Mouse (Mus musculus): Measurements from ENCODE around the gene AA986860. TPM values are rescaled to one million over a fixed set of nuclear protein-coding genes. Genes with fewer than 3 reads are reported as not detected.
A peak's percentile ranks its signal among the peaks of the same experiment; 100 is the strongest.

AA986860 gene
- polyA plus RNA-seq, 1 experiment from 2014 or later = 0.56 TPM

- Histone ChIP-seq H3K9me3 (no peaks in the 10 kb centered on the region), H3K4me2 (replicated peaks) (no peak overlapping the region), H3K4me3 (no peak overlapping the region), H3K36me3 (no peaks in the 10 kb centered on the region), H3K27me3 (no peaks in the 10 kb centered on the region), H3K9ac (replicated peaks) (no peak overlapping the region), H3K4me1 (no peaks in the 10 kb centered on the region), H3K27ac (replicated peaks) (no peak overlapping the region)
- 90% methylated on average over 3 of the region's 3 CpGs for WGBS
- no peak for ATAC-seq (ENCODE audit: low FRiP score, low read depth)
These were observed 30.4 kb downstream of the AA986860 start for GRCm38 (mm10) chr1:130762045-130762760.

- Histone ChIP-seq H3K4me2 (replicated peaks) (no peak overlapping the region), H3K9ac (replicated peaks) (no peak overlapping the region), H3K4me1 (no peaks in the 10 kb centered on the region), H3K36me3 (no peaks in the 10 kb centered on the region), H3K9me3 (no peaks in the 10 kb centered on the region), H3K4me3 (no peak overlapping the region), H3K27ac (replicated peaks) (no peak overlapping the region), H3K27me3 (no peaks in the 10 kb centered on the region)
- ATAC-seq (ENCODE audit: low FRiP score, low read depth) = no peak
- 85% methylated on average over 12 of the region's 12 CpGs for WGBS
These were observed 32.3 kb downstream of the AA986860 start for GRCm38 (mm10) chr1:130764027-130764461.

GRCm38 (mm10) chr1:130767066-130767465 lies 35.3 kb downstream of the AA986860 start:
- no peaks in the 10 kb centered on the region for H3K27me3 ChIP-seq
- WGBS = 85% methylated on average over 5 of the region's 5 CpGs
- no peaks in the 10 kb centered on the region for H3K9me3 ChIP-seq
- H3K36me3 ChIP-seq = no peaks in the 10 kb centered on the region
- no peak overlapping the region for H3K9ac ChIP-seq (replicated peaks)
- H3K4me1 ChIP-seq = no peaks in the 10 kb centered on the region
- no peak overlapping the region for H3K4me3 ChIP-seq
- H3K27ac ChIP-seq (replicated peaks) = no peak overlapping the region
- H3K4me2 ChIP-seq (replicated peaks) = no peak overlapping the region
- ATAC-seq (ENCODE audit: low FRiP score, low read depth) = no peak

GRCm38 (mm10) chr1:130769925-130770324 lies 38.1 kb downstream of the AA986860 start:
- Histone ChIP-seq H3K4me3 (no peak overlapping the region), H3K27ac (replicated peaks) (no peak overlapping the region), H3K27me3 (no peaks in the 10 kb centered on the region), H3K4me2 (replicated peaks) (no peak overlapping the region), H3K9me3 (no peaks in the 10 kb centered on the region), H3K36me3 (no peaks in the 10 kb centered on the region), H3K4me1 (no peaks in the 10 kb centered on the region), H3K9ac (replicated peaks) (no peak overlapping the region)
- ATAC-seq (ENCODE audit: low FRiP score, low read depth) = no peak
- WGBS = 85% methylated on average over 2 of the region's 2 CpGs

GRCm38 (mm10) chr1:130770487-130770886 lies 38.7 kb downstream of the AA986860 start:
- no peak overlapping the region for H3K9ac ChIP-seq (replicated peaks)
- 89% methylated on average over 4 of the region's 4 CpGs for WGBS
- H3K4me1 ChIP-seq = no peaks in the 10 kb centered on the region
- no peak overlapping the region for H3K4me3 ChIP-seq
- no peak; the same call in 1 of the 2 replicates for ATAC-seq (ENCODE audit: low FRiP score, low read depth)
- H3K27me3 ChIP-seq = no peaks in the 10 kb centered on the region
- no peaks in the 10 kb centered on the region for H3K36me3 ChIP-seq
- no peak overlapping the region for H3K27ac ChIP-seq (replicated peaks)
- no peaks in the 10 kb centered on the region for H3K9me3 ChIP-seq
- no peak overlapping the region for H3K4me2 ChIP-seq (replicated peaks)

- Histone ChIP-seq H3K4me1 (0 out of 2 replicates have a peak, but pooled peaks cover 4% of the 10 kb centered on the region), H3K9ac (replicated peaks) (no peak overlapping the region), H3K27ac (replicated peaks) (no peak overlapping the region), H3K27me3 (no peaks in the 10 kb centered on the region), H3K36me3 (no peaks in the 10 kb centered on the region), H3K4me2 (replicated peaks) (no peak overlapping the region), H3K4me3 (no peak overlapping the region), H3K9me3 (no peaks in the 10 kb centered on the region)
- ATAC-seq (ENCODE audit: low FRiP score, low read depth) = no peak
- WGBS = 81% methylated on average over 3 of the region's 3 CpGs
These were observed 39.3 kb downstream of the AA986860 start for GRCm38 (mm10) chr1:130770981-130771494.

- Histone ChIP-seq H3K27ac (replicated peaks) (peak overlapping the region; percentile 16; the same call in 1 of the 2 replicates), H3K27me3 (no peaks in the 10 kb centered on the region), H3K9ac (replicated peaks) (no peak overlapping the region), H3K4me2 (replicated peaks) (no peak overlapping the region), H3K4me3 (no peak overlapping the region), H3K9me3 (no peaks in the 10 kb centered on the region), H3K4me1 (0 out of 2 replicates have a peak, but pooled peaks cover 4% of the 10 kb centered on the region), H3K36me3 (no peaks in the 10 kb centered on the region)
- 0 out of 2 replicates have a peak, but pooled peaks have one; percentile 38 for ATAC-seq (ENCODE audit: low FRiP score, low read depth)
- WGBS = 37% methylated on average over 2 of the region's 2 CpGs
These were observed 43.5 kb downstream of the AA986860 start for GRCm38 (mm10) chr1:130775234-130775633.

GRCm38 (mm10) chr1:130775691-130776331 lies 44.0 kb downstream of the AA986860 start:
- Histone ChIP-seq H3K4me3 (no peak overlapping the region), H3K36me3 (no peaks in the 10 kb centered on the region), H3K9me3 (no peaks in the 10 kb centered on the region), H3K4me2 (replicated peaks) (no peak overlapping the region), H3K4me1 (0 out of 2 replicates have a peak, but pooled peaks cover 4% of the 10 kb centered on the region), H3K9ac (replicated peaks) (no peak overlapping the region), H3K27ac (replicated peaks) (no peak overlapping the region), H3K27me3 (no peaks in the 10 kb centered on the region)
- no peak for ATAC-seq (ENCODE audit: low FRiP score, low read depth)
- 77% methylated on average over 7 of the region's 7 CpGs for WGBS

- no peaks in the 10 kb centered on the region for H3K27me3 ChIP-seq
- no peak overlapping the region for H3K4me2 ChIP-seq (replicated peaks)
- no peak overlapping the region for H3K4me3 ChIP-seq
- ATAC-seq (ENCODE audit: low FRiP score, low read depth) = no peak
- no peak overlapping the region for H3K27ac ChIP-seq (replicated peaks)
- 0 out of 2 replicates have a peak, but pooled peaks cover 4% of the 10 kb centered on the region for H3K4me1 ChIP-seq
- WGBS = 83% methylated on average over 1 of the region's 1 CpGs
- no peaks in the 10 kb centered on the region for H3K9me3 ChIP-seq
- no peak overlapping the region for H3K9ac ChIP-seq (replicated peaks)
- H3K36me3 ChIP-seq = no peaks in the 10 kb centered on the region
These were observed 44.9 kb downstream of the AA986860 start for GRCm38 (mm10) chr1:130776645-130777044.

GRCm38 (mm10) chr1:130779867-130780266 lies 48.1 kb downstream of the AA986860 start:
- no peaks in the 10 kb centered on the region for H3K36me3 ChIP-seq
- 0 out of 2 replicates have a peak, but pooled peaks cover 4% of the 10 kb centered on the region for H3K4me1 ChIP-seq
- ATAC-seq (ENCODE audit: low FRiP score, low read depth) = no peak
- no peak overlapping the region for H3K4me3 ChIP-seq
- no peaks in the 10 kb centered on the region for H3K27me3 ChIP-seq
- H3K9ac ChIP-seq (replicated peaks) = no peak overlapping the region
- H3K4me2 ChIP-seq (replicated peaks) = no peak overlapping the region
- no peak overlapping the region for H3K27ac ChIP-seq (replicated peaks)
- WGBS = 88% methylated on average over 3 of the region's 3 CpGs
- H3K9me3 ChIP-seq = no peaks in the 10 kb centered on the region

GRCm38 (mm10) chr1:130784054-130784453 lies 52.3 kb downstream of the AA986860 start:
- no peak overlapping the region for H3K27ac ChIP-seq (replicated peaks)
- 33% methylated on average over 4 of the region's 4 CpGs for WGBS

GRCm38 (mm10) chr1:130787001-130787400 lies 55.2 kb downstream of the AA986860 start:
- ATAC-seq (ENCODE audit: low FRiP score, low read depth) = no peak
- H3K27ac ChIP-seq (replicated peaks) = no peak overlapping the region
- no peaks in the 10 kb centered on the region for H3K36me3 ChIP-seq
- no peak overlapping the region for H3K4me3 ChIP-seq
- H3K27me3 ChIP-seq = no peaks in the 10 kb centered on the region
- WGBS = 41% methylated on average over 3 of the region's 4 CpGs
- peaks cover 3% of the 10 kb centered on the region; the same call in 1 of the 2 replicates for H3K9me3 ChIP-seq
- H3K9ac ChIP-seq (replicated peaks) = no peak overlapping the region
- peaks cover 7% of the 10 kb centered on the region for H3K4me1 ChIP-seq
- no peak overlapping the region for H3K4me2 ChIP-seq (replicated peaks)

More at GRCm38 (mm10) chr1:130784054-130784453, 52.3 kb downstream of the AA986860 start:
- no peak overlapping the region for H3K4me2 ChIP-seq (replicated peaks)
- no peaks in the 10 kb centered on the region for H3K36me3 ChIP-seq
- no peaks in the 10 kb centered on the region for H3K4me1 ChIP-seq
- no peaks in the 10 kb centered on the region for H3K9me3 ChIP-seq
- H3K9ac ChIP-seq (replicated peaks) = no peak overlapping the region
- H3K4me3 ChIP-seq = no peak overlapping the region
- no peaks in the 10 kb centered on the region for H3K27me3 ChIP-seq
- ATAC-seq (ENCODE audit: low FRiP score, low read depth) = no peak

Measured in midbrain, embryonic 12.5 days (tissue).